Mouse (Mus musculus) stomach, postnatal 0 days (tissue): ENCODE data around the gene Phc1. TPM values are rescaled to one million over a fixed set of nuclear protein-coding genes. Genes with fewer than 3 reads are reported as not detected.
"Not testable (repeated sequence)": the region's sequence is repeated elsewhere in the genome, so short reads cannot be mapped to it uniquely, and the experiment has no call there.

ENCODE experiments used
- ATAC-seq: fragments of 200-750 bp; cut with Nextera tagmentation; 2 replicates; pipeline ENCODE4 v1.8.0; 2017; ENCODE audit not compliant: low FRiP score, low TSS enrichment
- DNase-seq: peaks from one replicate; pipeline ENCODE4 v3.0.0-alpha.2; 2016; ENCODE audit warnings: low spot score
- H3K27ac ChIP-seq: fragments of 300-500 bp; sonication (generic); replicated peaks from 2 replicates; pipeline ENCODE4 v1.5.1; 2014; ENCODE audit warnings: mild to moderate bottlenecking, control low read depth
- H3K27me3 ChIP-seq: fragments of 300-500 bp; sonication (generic); 2 replicates; pipeline ENCODE4 v1.6.1; 2014; ENCODE audit warnings: low read length; ENCODE audit not compliant: control insufficient read depth, insufficient read depth
- H3K36me3 ChIP-seq: fragments of 300-500 bp; sonication (generic); 2 replicates; pipeline ENCODE4 v1.6.1; 2014; ENCODE audit warnings: low read length, mixed read lengths; ENCODE audit not compliant: control insufficient read depth, insufficient read depth
- H3K4me1 ChIP-seq: fragments of 300-500 bp; sonication (generic); replicated peaks from 2 replicates; pipeline ENCODE4 v1.6.1; 2014; ENCODE audit warnings: antibody characterized with exemption; ENCODE audit not compliant: control insufficient read depth, insufficient read depth
- H3K4me2 ChIP-seq: fragments of 300-500 bp; sonication (generic); replicated peaks from 2 replicates; pipeline ENCODE4 v1.6.1; 2014; ENCODE audit warnings: low read depth, mild to moderate bottlenecking, control low read depth, moderate library complexity
- H3K4me3 ChIP-seq: fragments of 300-500 bp; sonication (generic); 2 replicates; pipeline ENCODE4 v1.5.1; 2014; ENCODE audit warnings: low read depth, low read length, control low read depth
- H3K9ac ChIP-seq: fragments of 300-500 bp; sonication (generic); 2 replicates; pipeline ENCODE4 v1.6.1; 2014; ENCODE audit warnings: mild to moderate bottlenecking, low read length, control low read depth, mixed read lengths
- H3K9me3 ChIP-seq: fragments of 300-500 bp; sonication (generic); 2 replicates; pipeline ENCODE4 v1.6.1; 2016; ENCODE audit warnings: low read length; ENCODE audit not compliant: control insufficient read depth
- CTCF ChIP-seq: IDR thresholded peaks from 2 replicates; pipeline ENCODE4 v1.5.1; 2016; ENCODE audit warnings: antibody characterized with exemption, low read depth, mild to moderate bottlenecking, moderate library complexity
- EP300 ChIP-seq: optimal IDR thresholded peaks from 2 replicates; pipeline ENCODE3; 2016; ENCODE audit warnings: antibody characterized with exemption
- WGBS: fragments of 180-500 bp; shearing (Covaris S2); extraction: QIAGEN DNeasy Blood & Tissue Kit; methylation state at CpG from one replicate; pipeline ENCODE4 v1.1.7; 2014; 5-methylcytosine and 5-hydroxymethylcytosine counted together
- polyA plus RNA-seq: library from polyadenylated mRNA; unstranded; fragments of >200 nt; fragmentation: Nextera tagmentation; extraction: Ambion mirVana; gene quantifications from 2 replicates; pipeline ENCODE4 v1.2.1, GENCODE M21; 2015

The Phc1 gene
- 5.3 and 6.1 TPM in 2 replicates for polyA plus RNA-seq

DNA sequence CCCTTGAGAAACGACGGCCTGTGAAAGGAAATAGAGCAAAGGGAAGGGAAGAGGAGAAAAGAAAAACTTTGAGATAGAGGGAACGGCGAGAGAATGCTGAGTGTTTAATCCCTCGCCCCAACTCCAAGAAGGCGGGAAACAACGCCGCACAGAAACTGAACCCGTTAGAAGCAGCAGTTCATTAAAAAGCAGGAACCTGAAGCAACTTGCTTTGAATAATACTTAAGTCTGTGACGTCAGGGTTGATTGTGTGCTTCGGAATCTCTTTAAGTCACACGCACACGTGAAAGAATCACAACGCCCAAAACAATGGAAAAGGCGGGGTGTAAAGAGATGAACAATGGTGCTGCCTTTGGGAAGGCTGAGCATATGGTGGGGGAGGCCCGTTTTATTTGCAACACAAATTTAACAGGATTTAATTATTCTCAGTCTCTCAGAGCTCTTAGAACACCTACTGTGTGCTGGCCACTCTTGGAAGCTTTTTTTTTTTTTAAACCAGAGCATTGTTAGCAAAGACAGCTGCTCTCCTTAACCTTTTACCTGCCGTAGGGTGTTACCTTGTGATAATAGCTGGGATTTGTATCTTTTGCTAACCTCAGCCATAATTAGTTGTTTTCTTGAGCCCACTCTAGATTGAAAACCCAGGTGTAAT is at the start of gene Phc1:
Gene Phc1, minus strand, starts transcription at position 213 of the 652 bp plus-strand sequence.
- ATAC-seq = 0 out of 2 replicates have a peak, but pooled peaks have one; percentile 27
- 2% methylated on average over 17 of the region's 17 CpGs for WGBS
- DNase-seq = peak; percentile 21
- no peaks in the 10 kb centered on the region for H3K27me3 ChIP-seq
- H3K9me3 ChIP-seq = no peaks in the 10 kb centered on the region
- no peak for TF ChIP-seq CTCF
- no peak for TF ChIP-seq EP300
- peak within 1 kb of the TSS; percentile 75 for H3K4me3 ChIP-seq
- H3K4me1 ChIP-seq = no peaks in the 10 kb centered on the region
- H3K36me3 ChIP-seq = no peaks in the 10 kb centered on the region; the same call in 1 of the 2 replicates
- H3K4me2 ChIP-seq = peak within 1 kb of the TSS; percentile 76
- H3K9ac ChIP-seq = peak within 1 kb of the TSS; percentile 75
- peak within 1 kb of the TSS; percentile 91 for H3K27ac ChIP-seq

DNA sequence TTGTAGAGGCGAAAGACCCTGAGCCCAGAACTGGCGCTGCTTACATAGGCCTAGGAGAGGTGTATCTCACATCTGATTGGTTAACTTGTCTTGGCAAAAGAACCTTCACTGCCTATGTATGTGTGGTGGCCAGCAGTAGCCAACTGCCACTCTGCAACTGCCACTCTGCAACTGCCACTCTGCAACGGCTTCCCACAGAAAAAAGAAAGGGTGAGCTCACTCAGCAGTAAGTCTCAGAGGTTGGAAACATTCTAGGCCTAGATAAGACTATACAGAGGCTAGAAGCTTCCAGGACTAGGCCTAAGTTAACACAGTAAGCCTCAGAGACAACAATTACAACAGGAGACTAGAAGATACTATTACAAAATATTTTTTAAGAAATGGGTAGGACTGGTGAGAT is 49.6 kb upstream of the Phc1 start:
- WGBS = 68% methylated on average over 3 of the region's 3 CpGs
- not testable (repeated sequence) for H3K4me3 ChIP-seq, H3K4me2 ChIP-seq, ATAC-seq, DNase-seq, H3K4me1 ChIP-seq, H3K27ac ChIP-seq, H3K27me3 ChIP-seq, H3K36me3 ChIP-seq, H3K9ac ChIP-seq, H3K9me3 ChIP-seq

DNA sequence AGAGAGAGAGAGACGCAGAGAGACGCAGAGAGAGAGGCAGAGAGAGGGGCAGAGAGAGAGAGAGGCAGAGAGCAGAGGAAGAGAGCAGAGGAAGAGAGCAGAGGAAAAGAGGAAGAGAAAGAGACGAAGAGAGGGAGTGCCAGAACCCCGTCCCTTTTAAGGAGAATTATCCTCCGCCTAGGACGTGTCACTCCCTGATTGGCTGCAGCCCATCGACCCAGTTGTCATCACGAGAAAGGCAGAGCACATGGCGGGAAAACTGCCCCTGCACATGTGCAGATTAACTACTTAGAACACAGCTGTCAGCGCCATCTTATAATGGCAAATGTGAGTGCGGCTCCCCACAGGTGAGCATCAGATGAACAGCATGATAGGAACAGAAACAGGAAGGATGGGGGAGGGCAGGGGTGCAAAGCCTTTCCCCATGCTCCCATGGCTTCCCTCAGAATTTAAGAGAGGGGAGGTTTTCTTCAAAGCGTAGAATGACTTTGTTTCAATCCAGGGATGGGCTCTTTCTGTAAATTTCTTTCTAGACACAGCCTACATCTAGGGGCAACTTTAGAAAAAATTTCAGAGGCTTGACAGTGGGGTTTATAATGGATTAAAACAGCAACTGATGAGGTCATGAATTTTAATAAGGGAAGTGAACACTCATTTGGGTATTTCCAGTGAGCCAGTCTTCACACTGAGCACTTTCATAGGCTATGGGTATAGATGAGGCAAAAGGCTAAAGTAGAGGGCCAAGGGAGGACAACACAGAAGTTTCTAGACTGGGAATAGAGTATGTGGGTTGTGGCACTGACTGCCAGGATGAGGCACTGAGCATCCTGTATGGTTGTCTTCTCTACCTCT is 47.0 kb upstream of the Phc1 start:
- H3K27me3 ChIP-seq, H3K36me3 ChIP-seq, DNase-seq, H3K9ac ChIP-seq, H3K4me2 ChIP-seq, H3K4me3 ChIP-seq, H3K4me1 ChIP-seq, ATAC-seq, H3K9me3 ChIP-seq, H3K27ac ChIP-seq: not testable (repeated sequence)
- 82% methylated on average over 11 of the region's 12 CpGs for WGBS

DNA sequence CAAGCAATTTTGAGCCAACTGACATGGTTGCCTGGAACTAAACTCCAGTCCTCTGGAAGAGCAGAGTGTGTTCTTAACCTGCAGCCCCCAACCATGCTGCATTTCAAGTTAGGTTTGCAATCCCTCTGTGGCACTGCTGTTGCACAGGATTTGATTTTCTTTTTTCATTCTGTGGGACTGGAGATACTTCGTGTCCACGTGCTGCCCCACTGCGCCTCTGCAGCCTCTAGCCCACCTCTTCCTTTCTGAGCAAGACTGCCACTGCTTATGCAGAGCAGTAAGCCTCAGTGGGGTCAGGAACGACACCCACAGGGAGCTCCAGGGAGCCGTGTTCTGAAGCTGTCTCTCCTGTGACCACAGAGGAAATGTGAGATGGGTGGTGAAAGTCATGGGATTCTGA is 45.4 kb upstream of the Phc1 start:
- H3K4me3 ChIP-seq = no peak overlapping the region
- DNase-seq = no peak
- ATAC-seq = no peak
- no peaks in the 10 kb centered on the region for H3K27me3 ChIP-seq
- no peak overlapping the region for H3K9ac ChIP-seq
- H3K9me3 ChIP-seq = no peaks in the 10 kb centered on the region
- no peaks in the 10 kb centered on the region for H3K4me1 ChIP-seq
- no peak overlapping the region for H3K27ac ChIP-seq
- TF ChIP-seq CTCF (no peak), EP300 (no peak)
- no peak overlapping the region for H3K4me2 ChIP-seq
- 60% methylated on average over 5 of the region's 5 CpGs for WGBS
- H3K36me3 ChIP-seq = no peaks in the 10 kb centered on the region

DNA sequence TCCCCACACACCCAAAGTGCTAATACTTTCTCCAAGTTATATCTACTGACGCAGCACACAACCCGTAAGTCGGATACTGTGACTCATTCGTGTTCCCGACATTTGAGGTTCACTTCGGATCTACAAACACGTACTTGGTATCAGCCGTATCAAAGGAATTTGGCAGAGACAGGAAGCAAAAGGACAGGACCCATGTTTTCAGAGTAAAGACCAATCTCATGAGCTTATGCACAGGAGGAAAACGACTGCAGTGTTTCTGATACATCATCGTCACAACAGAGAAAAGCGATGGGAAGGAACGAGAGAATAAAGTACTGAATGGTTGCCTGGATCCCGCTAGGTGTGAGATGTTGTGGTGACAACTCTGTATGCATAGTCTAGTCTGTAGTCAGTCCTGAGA is 44.5 kb upstream of the Phc1 start:
- no peaks in the 10 kb centered on the region for H3K4me1 ChIP-seq
- H3K9ac ChIP-seq = no peak overlapping the region
- no peaks in the 10 kb centered on the region for H3K36me3 ChIP-seq
- TF ChIP-seq CTCF (no peak), EP300 (no peak)
- no peaks in the 10 kb centered on the region for H3K9me3 ChIP-seq
- H3K4me3 ChIP-seq = no peak overlapping the region
- no peak overlapping the region for H3K27ac ChIP-seq
- H3K27me3 ChIP-seq = no peaks in the 10 kb centered on the region
- DNase-seq = no peak
- 82% methylated on average over 13 of the region's 13 CpGs for WGBS
- no peak for ATAC-seq
- no peak overlapping the region for H3K4me2 ChIP-seq

DNA sequence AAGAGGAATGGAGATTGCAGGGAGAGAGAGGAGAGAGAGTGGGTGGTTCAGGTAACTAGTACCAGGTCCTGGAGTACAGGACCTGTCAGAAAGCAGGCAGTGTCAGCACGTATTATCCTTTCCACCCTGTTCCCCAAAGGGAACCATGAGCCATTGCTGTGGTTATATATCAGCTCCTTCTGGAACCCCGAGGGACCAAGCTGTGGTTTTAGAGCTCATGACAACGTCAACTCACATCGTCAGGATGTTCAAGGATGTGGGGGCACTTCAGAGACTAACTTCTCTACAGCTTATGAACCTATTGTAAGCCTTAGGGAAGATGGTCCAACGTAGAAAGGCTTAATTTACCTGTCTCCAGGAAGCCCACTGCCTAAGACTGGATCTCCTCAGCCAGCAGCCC is 42.9 kb upstream of the Phc1 start:
- Histone ChIP-seq H3K4me3 (no peak overlapping the region), H3K9me3 (no peaks in the 10 kb centered on the region), H3K27ac (no peak overlapping the region), H3K4me2 (no peak overlapping the region), H3K36me3 (no peaks in the 10 kb centered on the region), H3K4me1 (no peaks in the 10 kb centered on the region), H3K9ac (no peak overlapping the region), H3K27me3 (no peaks in the 10 kb centered on the region)
- 71% methylated on average over 5 of the region's 5 CpGs for WGBS
- no peak for TF ChIP-seq CTCF
- no peak for TF ChIP-seq EP300
- ATAC-seq = no peak
- DNase-seq = no peak
